Mouse (Mus musculus) liver (tissue): Measurements from ENCODE around the gene Arhgef17.
A peak's percentile ranks its signal among the peaks of the same experiment; 100 is the strongest.

Experiments
- DNase-seq: peaks from one replicate; pipeline ENCODE4 v3.0.0-alpha.2; 2020; ENCODE audit warnings: mixed read lengths

Arhgef17 gene

GRCm38 (mm10) chr7:100843866-100844265 lies 88.0 kb downstream of the Arhgef17 start:
- DNase-seq = peak; percentile 83

- DNase-seq = no peak
Measured at GRCm38 (mm10) chr7:100842175-100842574, 89.7 kb downstream of the Arhgef17 start.

- no peak for DNase-seq
Measured at GRCm38 (mm10) chr7:100841608-100842007, 90.3 kb downstream of the Arhgef17 start.

GRCm38 (mm10) chr7:100840906-100841305 lies 91.0 kb downstream of the Arhgef17 start:
- DNase-seq = no peak

- DNase-seq = peak; percentile 37
Measured at GRCm38 (mm10) chr7:100839632-100840402, 92.1 kb downstream of the Arhgef17 start.

GRCm38 (mm10) chr7:100837701-100838100 lies 94.2 kb downstream of the Arhgef17 start:
- DNase-seq = no peak

- no peak for DNase-seq
Measured at GRCm38 (mm10) chr7:100836657-100837056, 95.2 kb downstream of the Arhgef17 start.

GRCm38 (mm10) chr7:100835711-100836110 lies 96.2 kb downstream of the Arhgef17 start:
- DNase-seq = no peak

GRCm38 (mm10) chr7:100835168-100835567 lies 96.7 kb downstream of the Arhgef17 start:
- no peak for DNase-seq

- no peak for DNase-seq
Measured at GRCm38 (mm10) chr7:100833859-100834258, 98.0 kb downstream of the Arhgef17 start.

- no peak for DNase-seq
Measured at GRCm38 (mm10) chr7:100828549-100828948, 103.4 kb downstream of the Arhgef17 start.

GRCm38 (mm10) chr7:100824661-100825060 lies 107.2 kb downstream of the Arhgef17 start:
- no peak for DNase-seq
